In genomic region chr12:83596191-83596954, GRCm38 (mm10) we compare ENCODE assay signal across 8 mouse cellular contexts. TPM values are rescaled to one million over a fixed set of nuclear protein-coding genes. Genes with fewer than 3 reads are reported as not detected.
DNase-seq lines count a peak whose midpoint lies in the region; ATAC-seq and TF ChIP-seq lines count a peak whose summit lies in the region.

No protein-coding gene starts in this region.

- TF ChIP-seq CTCF in G1E (IDR thresholded peaks at IDR 0.05; ENCODE audit: low read depth, low read length) = no peak
- TF ChIP-seq CTCF in forebrain, postnatal 0 days (IDR thresholded peaks at IDR 0.05; ENCODE audit: low read depth) = no peak

- H3K9ac ChIP-seq in forebrain, postnatal 0 days = peak overlapping the region; percentile 98
- H3K9ac ChIP-seq in liver, embryonic 12.5 days = peak overlapping the region; percentile 95

- peaks cover 5% of the 10 kb centered on the region; the same call in 1 of the 2 replicates for H3K27me3 ChIP-seq in heart, embryonic 10.5 days (ENCODE audit: insufficient read depth, poor library complexity, severe bottlenecking)
- H3K27me3 ChIP-seq in G1E (ENCODE audit: insufficient read depth, low read length) = no peaks in the 10 kb centered on the region
- no peaks in the 10 kb centered on the region for H3K27me3 ChIP-seq in forebrain, postnatal 0 days (ENCODE audit: insufficient read depth, low read length)
- no peaks in the 10 kb centered on the region for H3K27me3 ChIP-seq in liver, embryonic 12.5 days (replicated peaks)

- H3K4me3 ChIP-seq in heart, embryonic 10.5 days = peak overlapping the region; percentile 96
- H3K4me3 ChIP-seq in G1E (ENCODE audit: low read depth, low read length) = peak overlapping the region; percentile 81
- peak overlapping the region; percentile 83 for H3K4me3 ChIP-seq in forebrain, postnatal 0 days (ENCODE audit: low read depth, low read length)
- H3K4me3 ChIP-seq in liver, embryonic 12.5 days = peak overlapping the region; percentile 88

- ATAC-seq in G1E (ENCODE audit: extremely low read depth, insufficient number of reproducible peaks, low FRiP score, poor library complexity, severe bottlenecking) = no peak
- peak; percentile 44; the same call in 1 of the 2 replicates for ATAC-seq in forebrain, postnatal 0 days
- ATAC-seq in liver, embryonic 12.5 days = no peak

- peaks cover 36% of the 10 kb centered on the region for H3K36me3 ChIP-seq in heart, embryonic 10.5 days
- H3K36me3 ChIP-seq in G1E (replicated peaks) = peaks cover 33% of the 10 kb centered on the region
- peaks cover 25% of the 10 kb centered on the region for H3K36me3 ChIP-seq in forebrain, postnatal 0 days (ENCODE audit: insufficient read depth)
- H3K36me3 ChIP-seq in liver, embryonic 12.5 days = peaks cover 26% of the 10 kb centered on the region

- WGBS in heart, embryonic 10.5 days = 4% methylated on average over 20 of the region's 20 CpGs
- under 1% methylated on average over 20 of the region's 20 CpGs for WGBS in forebrain, postnatal 0 days
- WGBS in liver, embryonic 12.5 days (ENCODE audit: insufficient replicate concordance) = 10% methylated on average over 19 of the region's 20 CpGs

- H3K9me3 ChIP-seq in heart, embryonic 10.5 days = no peaks in the 10 kb centered on the region
- no peaks in the 10 kb centered on the region for H3K9me3 ChIP-seq in G1E (replicated peaks)
- no peaks in the 10 kb centered on the region for H3K9me3 ChIP-seq in forebrain, postnatal 0 days (ENCODE audit: low read length)
- H3K9me3 ChIP-seq in liver, embryonic 12.5 days (replicated peaks) = no peaks in the 10 kb centered on the region

- H3K4me2 ChIP-seq in forebrain, postnatal 0 days (ENCODE audit: low read depth) = peak overlapping the region; percentile 56
- H3K4me2 ChIP-seq in liver, embryonic 12.5 days = peak overlapping the region; percentile 78

- peak overlapping the region; percentile 96 for H3K27ac ChIP-seq in heart, embryonic 10.5 days
- peak overlapping the region; percentile 97 for H3K27ac ChIP-seq in forebrain, postnatal 0 days (ENCODE audit: low read depth, low read length)
- H3K27ac ChIP-seq in liver, embryonic 12.5 days = peak overlapping the region; percentile 89

- peaks cover 20% of the 10 kb centered on the region for H3K4me1 ChIP-seq in heart, embryonic 10.5 days
- H3K4me1 ChIP-seq in G1E (ENCODE audit: insufficient read depth, low read depth, low read length) = peaks cover 31% of the 10 kb centered on the region
- H3K4me1 ChIP-seq in forebrain, postnatal 0 days (ENCODE audit: insufficient read depth) = peaks cover 15% of the 10 kb centered on the region
- peaks cover 29% of the 10 kb centered on the region for H3K4me1 ChIP-seq in liver, embryonic 12.5 days

- no peak for DNase-seq in heart, embryonic 10.5 days (ENCODE audit: low spot score)
- no peak for DNase-seq in heart, postnatal 4 days
- DNase-seq in G1E (ENCODE audit: low spot score) = no peak
- DNase-seq in forebrain, postnatal 0 days = peak; percentile 24
- DNase-seq in spleen, postnatal 14 days (ENCODE audit: low spot score in 2 of 2) = no peak
- DNase-seq in frontal cortex, postnatal 14 days (ENCODE audit: low spot score in 2 of 2) = no peak
- no peak for DNase-seq in gastrocnemius, adult 8-10 months (ENCODE audit: low spot score in 2 of 2)

RNA-seq across cellular contexts. Expression of gene Zfyve1, which starts 0.6 kb away (rescaled TPM):
- polyA plus RNA-seq in heart, embryonic 10.5 days (2016; fragmentation: Nextera tagmentation; extraction: Ambion mirVana) = 17.8 and 18.7 TPM in 2 replicates
- total RNA-seq in heart, postnatal 4 days (2021) = 10 to 100 TPM; 20.0 to 20.1 TPM
- total RNA-seq in G1E (2014; fragmentation: Nextera tagmentation) (19.9 and 33.3 TPM in 2 replicates), G1E (2017) (27.9 and 28.4 TPM in 2 replicates)
- polyA plus RNA-seq in G1E (2012) = 12.1 and 13.6 TPM in 2 replicates
- total RNA-seq in forebrain, postnatal 0 days (2014; rRNA removed) = 29.9 and 40.6 TPM in 2 replicates
- polyA plus RNA-seq in forebrain, postnatal 0 days (2015; fragmentation: Nextera tagmentation; extraction: Ambion mirVana) = 12.8 and 18.5 TPM in 2 replicates
- 8.2 and 9.1 TPM in 2 replicates for polyA plus RNA-seq in liver, embryonic 12.5 days (2016; fragmentation: Nextera tagmentation; extraction: Ambion mirVana)
- 10 to 100 TPM; 19.4 to 29.8 (median 25.8) TPM for total RNA-seq in gastrocnemius, adult 8-10 months (2022)

RNA-seq across cellular contexts. Expression of gene Rbm25, which starts 34.7 kb away (rescaled TPM):
- polyA plus RNA-seq in heart, embryonic 10.5 days (2016; fragmentation: Nextera tagmentation; extraction: Ambion mirVana) = 193 and 223 TPM in 2 replicates
- 10 to 100 TPM; 90.4 to 94.1 TPM for total RNA-seq in heart, postnatal 4 days (2021)
- total RNA-seq in G1E (2014; fragmentation: Nextera tagmentation) (1,277 and 1,301 TPM in 2 replicates), G1E (2017) (382 and 467 TPM in 2 replicates)
- polyA plus RNA-seq in G1E (2012) = 105 and 153 TPM in 2 replicates
- 93.3 and 116 TPM in 2 replicates for total RNA-seq in forebrain, postnatal 0 days (2014; rRNA removed)
- polyA plus RNA-seq in forebrain, postnatal 0 days (2015; fragmentation: Nextera tagmentation; extraction: Ambion mirVana) = 158 and 227 TPM in 2 replicates
- 163 and 166 TPM in 2 replicates for polyA plus RNA-seq in liver, embryonic 12.5 days (2016; fragmentation: Nextera tagmentation; extraction: Ambion mirVana)
- 10 to 100 TPM; 35.6 to 50.7 (median 40.7) TPM for total RNA-seq in gastrocnemius, adult 8-10 months (2022)
